Mouse (Mus musculus): Measurements from ENCODE around the gene Ntn4. TPM values are rescaled to one million over a fixed set of nuclear protein-coding genes. Genes with fewer than 3 reads are reported as not detected.
A peak's percentile ranks its signal among the peaks of the same experiment; 100 is the strongest.

Ntn4 gene
- total RNA-seq, 2 experiments from 2014 or later, result 5.9 to 7.0 TPM

DNA sequence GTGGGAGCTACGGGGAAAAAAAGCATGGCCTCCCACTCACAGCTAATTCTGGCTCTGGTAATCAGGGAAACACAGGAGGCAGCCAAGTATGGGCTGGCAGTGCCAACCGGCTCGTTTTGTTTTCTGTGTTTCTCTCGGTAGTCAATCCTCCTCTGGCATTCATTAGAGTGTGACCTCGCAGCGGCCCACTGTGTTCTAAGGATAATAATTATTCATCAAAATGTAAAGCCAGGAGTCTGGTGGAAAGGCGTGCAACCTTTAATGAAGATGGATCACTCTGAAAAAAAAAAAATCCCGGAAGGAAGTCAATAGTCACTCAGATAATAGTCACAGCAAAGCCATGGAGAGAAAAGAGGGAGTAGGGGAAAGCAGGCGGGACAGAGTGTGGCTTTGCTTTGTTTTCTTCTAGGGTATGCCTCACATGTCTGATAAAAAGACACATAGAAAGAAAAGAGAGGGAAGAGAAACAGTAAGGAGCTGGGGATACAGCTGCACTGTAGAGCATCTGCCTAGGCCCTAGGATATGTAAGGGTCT lies 131.5 kb downstream of the Ntn4 start:
- DNase-seq (ENCODE audit: low spot score in 2 of 2), result peak; percentile 64 to 86

DNA sequence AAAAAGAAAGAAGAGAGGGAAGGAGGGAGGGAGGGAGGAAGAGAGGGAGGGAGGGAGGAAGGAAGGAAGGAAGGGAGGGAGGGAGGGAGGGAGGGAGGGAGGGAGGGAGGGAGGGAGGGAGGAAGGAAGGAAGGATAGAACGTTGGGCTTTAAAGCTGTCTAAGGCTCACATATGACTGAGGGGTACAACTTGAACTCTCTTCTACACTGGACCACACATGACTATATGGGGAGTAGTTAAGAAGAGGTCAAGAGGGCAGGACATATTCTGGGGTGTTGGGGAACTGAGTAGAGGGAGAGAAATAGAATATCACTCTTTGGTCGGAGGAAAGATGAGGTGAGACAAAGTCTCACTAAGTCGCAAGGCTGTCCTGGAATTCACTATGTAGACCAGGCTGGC lies 132.0 kb downstream of the Ntn4 start:
- DNase-seq (ENCODE audit: low spot score in 2 of 2), result no peak

DNA sequence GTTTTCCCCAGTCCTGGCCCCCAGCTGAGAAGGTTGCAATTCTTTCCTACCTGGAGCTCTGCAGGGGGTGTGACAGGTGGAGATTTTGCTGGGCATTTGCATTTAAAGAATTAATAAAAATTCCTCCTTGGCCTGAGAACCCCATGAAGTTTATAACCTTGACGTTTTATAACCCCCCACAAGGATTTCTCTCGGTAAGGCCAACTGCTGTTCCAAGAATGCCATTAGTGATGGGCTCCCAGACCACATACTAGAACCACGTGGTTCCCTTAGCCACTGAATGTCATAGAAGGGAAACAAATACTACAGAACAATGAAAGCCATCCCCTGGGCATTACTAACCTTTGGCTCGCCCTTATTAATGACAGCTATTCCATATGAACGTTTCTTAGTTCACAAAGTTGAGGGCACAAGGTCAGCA lies 136.3 kb downstream of the Ntn4 start:
- no peak for DNase-seq (ENCODE audit: low spot score in 2 of 2)

DNA sequence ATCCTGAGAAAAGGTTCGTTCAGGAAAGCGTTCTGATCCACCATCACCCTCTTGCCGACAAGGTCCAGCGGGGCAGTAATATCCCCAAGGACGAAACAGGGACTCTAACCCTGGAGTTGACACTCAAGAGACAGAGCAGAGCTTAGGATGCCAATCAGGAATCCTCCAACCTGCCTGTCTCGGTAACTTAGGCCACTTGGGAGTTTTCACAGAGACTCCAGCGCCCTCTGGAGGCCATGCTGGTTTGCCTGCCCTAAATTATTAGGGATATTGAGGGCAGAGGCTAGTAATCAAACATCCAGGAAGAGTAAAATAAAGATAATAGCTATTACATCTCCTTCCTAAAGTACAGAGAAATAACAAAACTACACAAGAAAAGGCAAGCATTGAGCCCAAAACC lies 136.9 kb downstream of the Ntn4 start:
- peak; percentile 36 to 41 for DNase-seq (ENCODE audit: low spot score in 2 of 2)

DNA sequence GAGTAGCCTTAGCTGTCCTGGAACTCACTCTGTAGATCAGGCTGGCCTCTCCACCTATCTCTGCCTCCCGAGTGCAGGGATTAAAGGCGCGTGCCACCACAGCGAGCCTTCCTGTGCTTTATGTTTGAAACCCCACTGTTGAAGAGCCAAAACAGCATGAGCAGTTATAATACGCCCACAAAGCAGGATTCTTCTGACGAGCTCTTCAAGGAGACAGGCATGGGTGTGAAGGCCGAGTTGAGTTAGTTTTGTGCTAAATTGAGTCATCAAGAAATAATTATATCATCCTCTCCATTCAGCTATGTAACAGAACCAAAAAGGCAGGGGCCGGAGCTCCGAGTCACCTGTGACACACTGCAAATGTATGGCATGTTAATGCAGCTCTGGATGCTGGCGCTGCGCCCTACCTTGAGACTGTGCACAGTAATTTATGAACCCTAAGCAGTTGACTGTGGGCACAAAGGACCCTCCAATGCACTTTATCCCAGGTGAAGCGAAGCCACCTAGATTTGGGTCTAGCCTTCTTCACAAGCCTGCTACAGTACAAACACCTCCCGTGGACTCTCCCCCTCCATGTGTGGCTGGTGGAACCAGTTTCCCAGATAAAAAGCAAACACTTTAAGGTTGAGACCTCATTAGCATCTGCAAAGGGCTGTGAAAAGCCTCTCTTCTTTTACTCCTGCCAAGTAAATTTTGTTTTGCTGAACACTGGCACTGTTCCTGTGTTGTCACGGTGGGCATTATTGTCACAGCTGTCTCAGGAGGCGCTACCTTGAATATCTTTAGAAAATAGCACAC lies 142.9 kb downstream of the Ntn4 start:
- no peak for DNase-seq (ENCODE audit: low spot score in 2 of 2)

Other genes starting within 250 kb of the Ntn4 start
- 10 to 100 TPM; 51.9 to 61.3 TPM for gene Lta4h, start 187.3 kb upstream of the Ntn4 start, total RNA-seq (2021)
- under 1 TPM in 1 of 2 experiments, not detected in 1; 0.21 TPM for gene Hal, start 151.9 kb upstream of the Ntn4 start, total RNA-seq (2021)
- gene Amdhd1, start 100.6 kb upstream of the Ntn4 start, total RNA-seq (2021), result under 1 TPM; 0.14 to 0.50 TPM
- not detected for gene Ccdc38, start 100.0 kb upstream of the Ntn4 start, total RNA-seq (2021)
- 10 to 100 TPM; 10.4 to 11.7 TPM for gene Snrpf, start 51.0 kb upstream of the Ntn4 start, total RNA-seq (2021)
- not detected for gene Usp44, start 190.9 kb downstream of the Ntn4 start, total RNA-seq (2021)

All from layer of hippocampus, postnatal 14 days (tissue).